Mouse (Mus musculus) small intestine, adult 2 months (tissue): Measurements from ENCODE around the gene Ccdc13. TPM values are rescaled to one million over a fixed set of nuclear protein-coding genes. Genes with fewer than 3 reads are reported as not detected.
A peak's percentile ranks its signal among the peaks of the same experiment; 100 is the strongest.

Experiments
- H3K27ac ChIP-seq: fragments of 200-500 bp; 2 replicates; pipeline ENCODE4 v1.5.1; 2012; ENCODE audit warnings: low read depth, low read length, control low read depth, inconsistent platforms; ENCODE audit not compliant: insufficient read depth
- H3K27me3 ChIP-seq: fragments of 200-500 bp; 2 replicates; pipeline ENCODE4 v1.6.1; 2012; ENCODE audit warnings: mild to moderate bottlenecking, moderate library complexity, low read length, inconsistent platforms; ENCODE audit not compliant: control insufficient read depth, insufficient read depth
- H3K36me3 ChIP-seq: fragments of 200-500 bp; 2 replicates; pipeline ENCODE4 v1.6.1; 2012; ENCODE audit warnings: mild to moderate bottlenecking, low read length, control low read depth, inconsistent platforms; ENCODE audit not compliant: control insufficient read depth, insufficient read depth
- H3K4me1 ChIP-seq: fragments of 200-500 bp; 2 replicates; pipeline ENCODE4 v1.6.1; 2012; ENCODE audit warnings: low read length, inconsistent platforms, mixed read lengths; ENCODE audit not compliant: control insufficient read depth, insufficient read depth, insufficient read length
- H3K4me3 ChIP-seq: fragments of 200-500 bp; 2 replicates; pipeline ENCODE4 v1.5.1; 2012; ENCODE audit warnings: low read depth, mild to moderate bottlenecking, control low read depth, inconsistent platforms, low read length, moderate library complexity
- CTCF ChIP-seq: fragments of 200-500 bp; IDR thresholded peaks from 2 replicates; pipeline ENCODE4 v1.5.1; 2012; ENCODE audit warnings: low read depth, mild to moderate bottlenecking, control low read depth, inconsistent platforms, low read length, moderate library complexity, mixed read lengths; ENCODE audit not compliant: insufficient replicate concordance, insufficient read length; ENCODE audit errors: extremely low read depth
- POLR2A ChIP-seq: fragments of 200-500 bp; IDR thresholded peaks from 2 replicates; pipeline ENCODE4 v1.6.1; 2012; ENCODE audit warnings: low read depth, mild to moderate bottlenecking, control low read depth, inconsistent platforms, low read length, moderate library complexity
- WGBS: fragments of 180-500 bp; shearing (Covaris S2); methylation state at CpG from one replicate; pipeline ENCODE4 v1.1.7; 2018; 5-methylcytosine and 5-hydroxymethylcytosine counted together
- polyA plus RNA-seq: library from polyadenylated mRNA; depleted of rRNA; stranded (reverse); fragments of >200 nt; gene quantifications from 2 replicates; pipeline ENCODE4 v1.2.3, GENCODE M21; 2012

Ccdc13 gene
- polyA plus RNA-seq, 1 experiment: 0.65 TPM

DNA sequence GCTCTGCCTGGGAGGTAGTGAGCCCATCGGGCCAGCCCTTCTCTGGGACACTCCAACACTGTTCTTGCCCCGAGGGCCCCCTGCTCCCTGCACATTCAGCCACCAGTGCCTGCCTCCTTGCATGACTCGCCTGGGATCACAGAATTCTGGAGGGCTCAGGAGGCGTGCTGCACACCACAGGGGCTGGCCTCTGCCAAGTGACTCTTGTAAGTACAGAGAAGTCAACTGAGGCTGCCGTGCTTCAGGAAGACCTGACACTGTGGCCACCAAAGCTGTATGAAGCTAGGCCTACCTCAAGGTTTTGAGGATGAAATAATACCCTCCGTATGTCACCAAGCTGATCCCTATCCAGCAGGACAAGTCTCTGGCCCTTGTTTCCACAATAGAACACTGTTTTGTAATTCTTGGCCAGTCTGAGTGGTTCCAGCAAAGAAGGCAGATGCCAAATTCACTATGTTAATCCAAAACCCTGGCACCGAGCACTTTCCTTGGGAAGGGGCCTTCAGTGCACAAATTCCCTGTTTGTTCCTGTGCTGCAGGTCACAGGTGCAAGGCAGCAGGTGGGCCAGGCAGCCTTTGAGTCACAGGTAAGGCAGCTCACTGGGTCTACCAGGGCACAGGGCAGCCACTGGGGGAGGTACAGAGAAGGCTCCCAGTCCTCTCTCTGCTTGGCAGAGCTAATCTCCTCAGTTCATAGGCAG lies 19.3 kb downstream of the Ccdc13 start:
- 55% methylated on average over 7 of the region's 7 CpGs for WGBS
- Histone ChIP-seq H3K36me3 (no peaks in the 10 kb centered on the region), H3K27ac (peak overlapping the region; percentile 71), H3K4me1 (no peaks in the 10 kb centered on the region), H3K4me3 (no peak overlapping the region), H3K27me3 (no peaks in the 10 kb centered on the region)
- TF ChIP-seq CTCF: no peak
- no peak for TF ChIP-seq POLR2A

DNA sequence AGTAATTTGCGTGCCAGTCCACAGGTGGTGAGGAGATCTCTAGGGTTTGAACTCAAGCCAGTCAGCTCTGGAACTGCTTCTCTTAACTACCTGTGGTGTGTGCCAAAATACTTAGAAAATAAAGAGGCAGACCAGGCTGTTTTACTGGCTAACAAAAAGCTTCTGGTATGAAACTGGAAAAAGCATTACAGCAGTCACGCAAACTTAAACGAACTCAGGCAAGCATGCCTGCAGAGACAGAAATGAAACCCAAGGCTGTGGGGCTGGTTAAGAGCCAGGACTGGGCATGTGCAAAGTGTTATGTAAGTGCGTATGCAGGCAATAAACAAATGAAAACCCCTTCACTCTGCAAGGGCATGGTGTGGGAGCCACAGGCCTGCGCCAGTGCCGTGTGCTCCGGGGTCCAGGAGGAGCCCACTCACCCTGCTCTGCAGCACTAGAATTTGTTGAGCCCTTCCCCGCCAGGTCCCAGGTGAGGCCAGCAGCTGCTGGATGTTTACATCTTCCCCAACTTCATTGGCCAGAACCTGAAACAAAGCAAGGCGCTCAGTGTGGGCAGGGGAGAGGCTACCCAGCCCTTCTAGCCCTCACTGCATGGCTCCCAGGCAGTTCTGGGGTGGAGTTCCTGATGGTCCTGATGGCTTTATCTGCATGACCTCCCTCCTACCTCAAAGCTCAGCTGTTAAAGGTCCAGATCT lies 20.0 kb downstream of the Ccdc13 start:
- WGBS: 50% methylated on average over 9 of the region's 9 CpGs
- H3K27ac ChIP-seq: peak overlapping the region; percentile 71
- no peaks in the 10 kb centered on the region for H3K27me3 ChIP-seq
- no peaks in the 10 kb centered on the region for H3K36me3 ChIP-seq
- H3K4me1 ChIP-seq: no peaks in the 10 kb centered on the region
- TF ChIP-seq CTCF (no peak), POLR2A (no peak)
- no peak overlapping the region for H3K4me3 ChIP-seq

DNA sequence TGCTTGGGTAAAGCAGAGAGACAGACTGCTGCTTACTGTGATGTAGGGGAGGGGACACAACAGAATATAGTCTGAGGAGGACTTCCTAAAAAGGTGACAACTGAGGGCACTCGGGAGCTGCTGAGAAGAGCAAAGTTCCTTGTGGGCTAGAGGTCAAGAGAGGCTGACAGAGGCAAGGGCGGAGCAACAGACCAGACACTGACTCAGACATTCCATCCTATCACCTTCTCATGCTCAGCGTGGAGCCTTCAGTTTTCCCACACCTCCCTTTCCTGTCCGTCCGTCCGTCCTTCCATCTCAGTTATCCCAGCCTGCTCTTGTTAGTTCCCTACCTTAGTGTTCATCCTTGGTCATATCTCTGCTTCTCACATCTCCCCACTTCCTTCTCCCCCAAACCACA lies 24.1 kb downstream of the Ccdc13 start:
- Histone ChIP-seq H3K36me3 (no peaks in the 10 kb centered on the region), H3K4me3 (no peak overlapping the region), H3K27me3 (no peaks in the 10 kb centered on the region), H3K4me1 (no peaks in the 10 kb centered on the region), H3K27ac (no peak overlapping the region)
- TF ChIP-seq POLR2A (no peak), CTCF (no peak)
- WGBS: 43% methylated on average over 6 of the region's 6 CpGs

DNA sequence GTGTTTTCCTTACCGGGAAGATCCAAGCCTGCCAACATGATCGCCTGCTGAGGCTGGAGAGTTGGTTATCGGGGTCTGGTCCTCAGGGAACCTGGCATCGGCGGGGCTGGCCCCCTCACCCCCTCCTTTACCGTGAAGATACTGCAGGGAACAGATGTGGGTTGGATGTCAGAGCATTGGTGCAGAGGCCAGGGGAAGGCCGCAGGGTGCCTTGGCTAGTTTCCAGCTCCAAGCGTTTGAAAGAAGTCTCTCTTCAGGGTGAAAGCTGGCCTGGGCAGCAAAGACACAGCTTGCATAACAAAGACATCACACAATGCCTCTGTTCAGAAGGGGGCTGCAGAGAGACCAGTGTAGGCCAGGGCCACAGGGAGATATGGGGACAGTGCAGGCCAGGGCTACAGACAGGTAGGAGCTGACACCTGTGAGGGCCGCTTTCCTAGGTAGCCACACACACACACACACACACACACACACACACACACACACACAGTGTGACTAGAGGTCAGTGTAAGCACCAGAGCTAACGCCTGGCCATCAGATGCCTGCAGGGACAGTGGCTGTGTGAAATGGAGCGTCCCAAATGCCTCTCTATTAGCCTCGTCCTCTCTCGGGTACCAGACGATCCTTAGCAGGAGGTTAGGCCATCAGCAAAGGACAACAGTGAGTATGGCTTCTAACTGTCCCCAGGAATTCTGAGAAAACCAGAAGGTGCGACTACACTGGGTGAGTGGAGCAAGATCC lies 29.0 kb downstream of the Ccdc13 start:
- Histone ChIP-seq H3K36me3 (no peaks in the 10 kb centered on the region), H3K27me3 (no peaks in the 10 kb centered on the region), H3K4me1 (no peaks in the 10 kb centered on the region), H3K4me3 (no peak overlapping the region), H3K27ac (no peak overlapping the region)
- 56% methylated on average over 15 of the region's 15 CpGs for WGBS
- TF ChIP-seq CTCF (no peak), POLR2A (no peak)

DNA sequence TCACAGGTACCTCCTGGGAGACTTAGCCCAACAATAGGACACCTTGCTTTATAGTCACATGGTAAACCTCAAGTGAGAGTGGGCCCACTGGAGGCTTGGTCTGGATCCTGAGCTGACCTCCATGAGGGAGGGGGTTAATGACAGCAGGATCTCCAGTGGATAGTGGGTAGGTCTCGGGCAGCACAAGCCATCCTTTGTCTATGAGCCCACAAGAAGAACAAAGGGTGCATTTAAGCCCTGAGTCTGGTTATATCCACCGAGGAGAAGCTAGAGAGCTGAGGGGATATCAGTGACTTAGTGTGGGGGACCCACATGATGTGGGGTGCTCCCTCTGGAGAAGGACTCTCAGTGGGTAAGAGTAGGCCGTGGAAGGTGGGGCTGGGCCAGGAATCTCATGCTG lies 30.8 kb downstream of the Ccdc13 start:
- TF ChIP-seq POLR2A (no peak), CTCF (no peak)

DNA sequence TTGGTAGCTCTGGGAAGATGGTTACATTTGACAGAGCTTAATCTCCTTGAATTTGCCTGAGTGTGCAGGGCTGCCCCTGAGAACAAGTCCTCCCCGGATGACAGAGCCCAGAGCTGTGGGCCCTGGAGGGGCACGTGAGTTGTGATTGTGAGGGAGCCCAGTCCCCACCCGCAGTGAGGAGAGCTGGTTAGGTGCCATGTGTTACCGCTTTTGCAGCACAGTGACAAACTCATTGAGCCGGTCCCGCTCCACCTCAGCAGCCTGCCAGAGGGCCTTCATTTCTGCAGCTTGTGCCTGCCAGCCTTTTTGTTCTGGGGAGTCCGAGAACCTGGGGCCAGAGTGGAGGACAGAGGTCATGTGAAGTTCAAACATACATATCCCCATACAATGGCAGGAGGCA lies 31.3 kb downstream of the Ccdc13 start:
- no peak overlapping the region for H3K4me3 ChIP-seq
- TF ChIP-seq CTCF: no peak
- no peak for TF ChIP-seq POLR2A

More for the DNA sequence above, 30.8 kb downstream of the Ccdc13 start:
- H3K4me3 ChIP-seq: no peak overlapping the region
- no peaks in the 10 kb centered on the region for H3K36me3 ChIP-seq
- H3K4me1 ChIP-seq: no peaks in the 10 kb centered on the region
- H3K27me3 ChIP-seq: no peaks in the 10 kb centered on the region
- WGBS: 76% methylated on average over 3 of the region's 3 CpGs
- H3K27ac ChIP-seq: no peak overlapping the region

DNA sequence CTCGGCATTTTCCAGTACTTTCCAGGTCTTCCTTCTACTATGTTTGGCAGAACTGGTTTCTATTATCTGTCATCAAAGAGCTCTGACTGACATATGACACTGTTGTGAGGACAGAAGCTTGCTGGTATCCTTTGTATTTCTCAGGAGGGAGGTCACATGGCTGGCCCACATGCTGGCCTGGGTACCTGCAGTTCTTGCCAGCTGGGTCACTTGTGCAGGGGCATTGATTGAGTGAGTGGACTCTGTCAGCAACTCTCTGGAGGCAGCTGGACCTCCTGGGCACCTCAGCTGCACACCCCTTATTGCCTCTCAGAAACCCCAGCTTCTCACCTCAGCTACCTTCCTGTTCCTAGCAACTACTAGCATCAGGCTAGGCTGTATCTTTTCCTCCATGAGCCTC lies 31.7 kb downstream of the Ccdc13 start:
- no peaks in the 10 kb centered on the region for H3K36me3 ChIP-seq
- WGBS: 64% methylated on average over 1 of the region's 1 CpGs
- no peaks in the 10 kb centered on the region for H3K4me1 ChIP-seq
- H3K4me3 ChIP-seq: no peak overlapping the region
- H3K27me3 ChIP-seq: no peaks in the 10 kb centered on the region
- TF ChIP-seq CTCF (no peak), POLR2A (no peak)
- H3K27ac ChIP-seq: no peak overlapping the region

More for the DNA sequence above, 31.3 kb downstream of the Ccdc13 start:
- Histone ChIP-seq H3K27ac (no peak overlapping the region), H3K4me1 (no peaks in the 10 kb centered on the region), H3K27me3 (no peaks in the 10 kb centered on the region), H3K36me3 (no peaks in the 10 kb centered on the region)
- 72% methylated on average over 7 of the region's 7 CpGs for WGBS
